Mouse (Mus musculus) heart, adult 2 months (tissue): Measurements from ENCODE around the gene Gphb5. TPM values are rescaled to one million over a fixed set of nuclear protein-coding genes. Genes with fewer than 3 reads are reported as not detected.

Source experiments
- DNase-seq, 2 experiments: peaks; one replicate each; pipeline ENCODE4 v3.0.0; 2021
- H3K27ac ChIP-seq: fragments of 200-600 bp; 2 replicates; pipeline ENCODE4 v1.8.1; 2022
- H3K27me3 ChIP-seq: fragments of 200-500 bp; 2 replicates; pipeline ENCODE4 v1.6.1; 2012; ENCODE audit warnings: mild to moderate bottlenecking, low read length, inconsistent platforms, mixed read lengths; ENCODE audit not compliant: control insufficient read depth, insufficient read depth
- H3K36me3 ChIP-seq: fragments of 200-500 bp; 2 replicates; pipeline ENCODE4 v1.6.1; 2012; ENCODE audit warnings: low read length, inconsistent platforms; ENCODE audit not compliant: control insufficient read depth, insufficient read depth
- H3K4me1 ChIP-seq: fragments of 200-500 bp; 2 replicates; pipeline ENCODE4 v1.6.1; 2011; ENCODE audit warnings: low read length; ENCODE audit not compliant: control insufficient read depth, insufficient read depth
- H3K4me3 ChIP-seq: fragments of 200-600 bp; 2 replicates; pipeline ENCODE4 v1.8.1; 2022
- H3K79me2 ChIP-seq: fragments of 200-500 bp; replicated peaks from 2 replicates; pipeline ENCODE4 v1.6.1; 2012; ENCODE audit warnings: mild to moderate bottlenecking, inconsistent platforms, low read length, moderate library complexity, mixed read lengths; ENCODE audit not compliant: control insufficient read depth, insufficient read depth
- H3K9ac ChIP-seq: fragments of 200-500 bp; 2 replicates; pipeline ENCODE4 v1.6.1; 2012; ENCODE audit warnings: low read depth, mild to moderate bottlenecking, control low read depth, inconsistent platforms, low read length, mixed read lengths
- CTCF ChIP-seq: fragments of 200-600 bp; IDR thresholded peaks from 2 replicates; pipeline ENCODE4 v1.8.1; 2022; ENCODE audit warnings: antibody characterized with exemption, mild to moderate bottlenecking, moderate library complexity
- EP300 ChIP-seq: fragments of 200-500 bp; IDR thresholded peaks from 2 replicates; pipeline ENCODE4 v1.6.1; 2011; ENCODE audit warnings: low read depth, low read length, control low read depth; ENCODE audit not compliant: insufficient read depth
- POLR2A ChIP-seq: fragments of 200-500 bp; IDR thresholded peaks from 2 replicates; pipeline ENCODE4 v1.6.1; 2011; ENCODE audit warnings: mild to moderate bottlenecking, low read depth, low read length, control low read depth; ENCODE audit not compliant: insufficient read depth
- WGBS: fragments of 180-500 bp; shearing (Covaris S2); methylation state at CpG from one replicate; pipeline ENCODE4 v1.1.7; 2018; 5-methylcytosine and 5-hydroxymethylcytosine counted together
- intact Hi-C: fragments of 180-260 bp; cut with DNase I; formaldehyde crosslinking; loops from one replicate; pipeline ENCODE4 v1.15.1; 2025
- long read RNA-seq: library from polyadenylated mRNA; stranded (forward); transcript quantifications from one replicate; pipeline ENCODE4 v2.0.0, GENCODE M21; 2021
- polyA plus RNA-seq: library from polyadenylated mRNA; depleted of rRNA; stranded (reverse); fragments of >200 nt; gene quantifications from 2 replicates; pipeline ENCODE4 v1.2.3, GENCODE M21; 2012; rRNA removed
- total RNA-seq, 2 experiments: library from RNA; stranded (reverse); gene quantifications; 2 replicates each; pipeline ENCODE4 v1.2.3; 2021

Gene Gphb5
- not detected for total RNA-seq
- polyA plus RNA-seq, result not detected in 2 replicates
- long read RNA-seq, result 0 reads

GRCm38 (mm10) chr12:75416681-75417080, at the start of gene Gphb5:
Gene Gphb5, minus strand, starts transcription at chr12:75416781.
- Histone ChIP-seq H3K79me2 (no peaks in the 10 kb centered on the region), H3K9ac (no peak within 1 kb of the TSS), H3K36me3 (no peaks in the 10 kb centered on the region), H3K4me3 (no peak within 1 kb of the TSS), H3K27me3 (no peaks in the 10 kb centered on the region), H3K4me1 (peaks cover 3% of the 10 kb centered on the region), H3K27ac (no peak within 1 kb of the TSS)
- intact Hi-C loops, result no loop called here
- WGBS, result 88% methylated on average over 4 of the region's 4 CpGs
- no peak for DNase-seq
- TF ChIP-seq POLR2A, result no peak
- TF ChIP-seq CTCF, result no peak
- no peak for TF ChIP-seq EP300

- Histone ChIP-seq H3K4me3 (no peak overlapping the region), H3K27me3 (no peaks in the 10 kb centered on the region), H3K36me3 (peaks cover 3% of the 10 kb centered on the region), H3K79me2 (no peaks in the 10 kb centered on the region), H3K27ac (no peak overlapping the region), H3K9ac (no peak overlapping the region), H3K4me1 (no peaks in the 10 kb centered on the region)
- DNase-seq, result no peak
- 87% methylated on average over 7 of the region's 7 CpGs for WGBS
- TF ChIP-seq POLR2A, result no peak
- TF ChIP-seq CTCF, result no peak
- intact Hi-C loops, result no loop called here
Measured at GRCm38 (mm10) chr12:75466206-75466605, 49.6 kb upstream of the Gphb5 start.

- intact Hi-C loops, result loop anchor here (1.0 to 5.0 kb wide), 3 partner anchors 132 to 308 kb away; partner anchors contain the start of gene Ppp2r5e
- WGBS, result 73% methylated on average over 9 of the region's 9 CpGs
- TF ChIP-seq POLR2A (no peak), EP300 (0 out of 2 replicates have a peak, but pooled peaks have one; percentile 54), CTCF (peak; percentile 85)
- DNase-seq, result peak; percentile 32 to 49
- peaks cover 5% of the 10 kb centered on the region for H3K36me3 ChIP-seq
- no peak overlapping the region for H3K27ac ChIP-seq
- no peak overlapping the region for H3K4me3 ChIP-seq
- peaks cover 2% of the 10 kb centered on the region; the same call in 1 of the 2 replicates for H3K4me1 ChIP-seq
- no peaks in the 10 kb centered on the region for H3K27me3 ChIP-seq
- no peaks in the 10 kb centered on the region for H3K79me2 ChIP-seq
- no peak overlapping the region for H3K9ac ChIP-seq
Measured at GRCm38 (mm10) chr12:75464016-75464769, 47.6 kb upstream of the Gphb5 start.

GRCm38 (mm10) chr12:75460561-75460960, 44.0 kb upstream of the Gphb5 start:
- Histone ChIP-seq H3K79me2 (no peaks in the 10 kb centered on the region), H3K27me3 (no peaks in the 10 kb centered on the region), H3K4me3 (no peak overlapping the region), H3K4me1 (peaks cover 2% of the 10 kb centered on the region; the same call in 1 of the 2 replicates), H3K36me3 (peaks cover 5% of the 10 kb centered on the region), H3K9ac (no peak overlapping the region), H3K27ac (no peak overlapping the region)
- TF ChIP-seq POLR2A, result no peak
- TF ChIP-seq EP300, result no peak
- no peak for TF ChIP-seq CTCF
- intact Hi-C loops, result loop anchor here (5.0 kb wide), 1 partner anchor 312 kb away; no protein-coding TSS in a partner anchor
- no peak for DNase-seq
- WGBS, result 47% methylated on average over 5 of the region's 5 CpGs

- H3K79me2 ChIP-seq, result no peaks in the 10 kb centered on the region
- H3K4me3 ChIP-seq, result no peak overlapping the region
- intact Hi-C loops, result loop anchor here (5.0 kb wide), 1 partner anchor 313 kb away; no protein-coding TSS in a partner anchor
- H3K27ac ChIP-seq, result no peak overlapping the region
- peaks cover 5% of the 10 kb centered on the region for H3K36me3 ChIP-seq
- peaks cover 2% of the 10 kb centered on the region; the same call in 1 of the 2 replicates for H3K4me1 ChIP-seq
- 90% methylated on average over 5 of the region's 5 CpGs for WGBS
- no peaks in the 10 kb centered on the region for H3K27me3 ChIP-seq
- DNase-seq, result no peak
- TF ChIP-seq POLR2A (no peak), EP300 (no peak), CTCF (no peak)
- H3K9ac ChIP-seq, result no peak overlapping the region
Measured at GRCm38 (mm10) chr12:75459656-75460055, 43.1 kb upstream of the Gphb5 start.

GRCm38 (mm10) chr12:75453441-75453840, 36.9 kb upstream of the Gphb5 start:
- intact Hi-C loops, result no loop called here
- H3K4me1 ChIP-seq, result no peaks in the 10 kb centered on the region; the same call in 1 of the 2 replicates
- H3K27ac ChIP-seq, result no peak overlapping the region
- TF ChIP-seq POLR2A (no peak), CTCF (no peak), EP300 (no peak)
- no peaks in the 10 kb centered on the region for H3K27me3 ChIP-seq
- WGBS, result 75% methylated on average over 6 of the region's 6 CpGs
- H3K4me3 ChIP-seq, result no peak overlapping the region
- no peaks in the 10 kb centered on the region for H3K36me3 ChIP-seq
- DNase-seq, result no peak
- no peak overlapping the region for H3K9ac ChIP-seq
- no peaks in the 10 kb centered on the region for H3K79me2 ChIP-seq
